Mouse (Mus musculus) lung, postnatal 25 days (tissue): ENCODE data around the gene Hist1h1d.
A peak's percentile ranks its signal among the peaks of the same experiment; 100 is the strongest.
"Not testable (repeated sequence)": the region's sequence is repeated elsewhere in the genome, so short reads cannot be mapped to it uniquely, and the experiment has no call there.

Experiments
- DNase-seq: peaks from one replicate; pipeline ENCODE4 v3.0.0; 2022; ENCODE audit warnings: low spot score

The Hist1h1d gene

DNA sequence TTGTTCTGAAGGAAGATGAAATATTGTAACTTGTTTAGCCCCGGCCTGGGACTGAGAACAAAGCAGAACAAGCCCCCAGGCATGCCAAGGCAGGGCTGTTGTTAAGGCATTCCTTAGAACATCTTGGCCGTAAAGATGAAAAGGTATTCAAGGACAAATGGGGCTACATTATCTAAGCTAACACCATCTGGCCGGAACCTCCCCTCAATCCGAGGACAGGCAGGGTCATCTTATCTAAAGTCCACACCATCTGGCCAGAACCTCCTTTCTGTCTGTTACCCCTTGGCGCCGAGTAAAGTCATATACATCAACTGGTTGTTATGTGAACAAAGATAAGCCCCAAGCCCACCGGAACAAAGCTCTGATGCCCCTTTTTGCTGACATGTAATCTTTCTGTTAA lies 38.8 kb downstream of the Hist1h1d start:
- not testable (repeated sequence) for DNase-seq

DNA sequence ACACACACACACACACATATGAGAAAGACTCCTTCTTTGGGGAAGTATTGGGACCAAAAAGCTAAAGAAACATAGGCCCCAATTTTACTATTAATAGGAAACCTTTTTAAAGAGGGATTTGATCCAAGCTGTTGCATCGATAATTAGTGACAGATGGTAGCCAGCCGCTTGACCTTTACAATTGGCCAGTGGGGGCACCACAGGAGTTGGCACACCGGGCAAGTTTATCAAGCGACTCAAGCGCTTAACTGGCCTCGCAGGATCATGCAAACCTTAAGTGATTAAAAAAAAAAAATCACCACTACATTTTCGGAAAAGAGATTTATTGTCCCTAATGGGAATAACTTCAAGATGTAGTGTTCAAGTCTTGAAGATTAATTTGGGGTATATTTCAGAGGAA lies 39.6 kb downstream of the Hist1h1d start:
- no peak for DNase-seq

DNA sequence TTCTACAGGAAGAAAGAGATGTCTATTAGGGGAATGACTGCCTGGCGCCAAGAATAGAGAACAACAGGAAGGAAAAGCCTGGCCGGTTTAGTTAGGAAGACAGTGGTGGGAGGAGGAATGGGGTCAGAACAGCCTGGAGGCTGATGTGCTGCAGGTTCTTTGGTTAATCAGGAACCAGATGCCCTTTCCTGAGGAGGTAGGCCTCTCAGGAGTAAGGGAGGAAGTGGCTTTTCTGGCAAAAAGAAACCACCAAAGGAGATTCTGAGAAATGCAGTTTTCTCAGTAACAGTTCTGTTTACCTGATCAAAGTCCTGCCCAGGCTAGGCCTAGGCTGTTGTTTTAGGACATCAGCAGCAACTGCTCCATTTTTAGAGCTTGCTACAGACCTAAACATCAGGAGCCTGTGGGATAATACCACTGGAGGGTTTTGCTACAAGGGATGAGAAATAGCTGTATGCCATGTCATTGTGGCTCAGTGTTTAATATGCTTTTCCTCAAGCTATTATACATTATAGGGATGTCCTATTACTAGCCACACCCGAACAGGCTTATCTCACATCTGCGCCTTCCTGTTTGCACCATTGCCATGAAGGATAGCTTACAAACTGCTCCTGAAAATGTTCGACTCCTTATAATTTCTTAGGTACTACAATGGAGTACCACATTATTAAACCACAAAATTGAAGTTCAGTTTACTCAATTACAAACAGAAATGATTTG lies 40.1 kb downstream of the Hist1h1d start:
- no peak for DNase-seq

DNA sequence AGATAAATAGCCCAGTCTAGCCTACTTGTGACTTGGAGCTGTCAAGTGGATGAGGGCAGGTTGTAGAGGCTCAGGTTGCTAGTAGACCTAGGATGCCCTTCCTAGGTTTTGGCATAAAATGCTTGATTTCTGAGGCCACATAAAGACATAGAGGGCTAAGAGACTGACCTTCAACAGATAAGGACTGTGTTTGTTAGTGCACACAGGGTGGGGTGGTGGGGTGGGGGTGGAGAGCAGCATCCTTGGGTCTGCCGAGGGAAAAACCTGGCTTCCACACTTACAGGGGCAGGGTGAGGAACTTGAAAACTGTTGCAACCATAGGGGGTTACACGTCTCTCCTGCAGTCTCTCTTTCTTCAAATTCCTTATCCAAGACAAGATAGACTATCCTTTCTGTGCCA lies 42.1 kb downstream of the Hist1h1d start:
- DNase-seq: no peak

DNA sequence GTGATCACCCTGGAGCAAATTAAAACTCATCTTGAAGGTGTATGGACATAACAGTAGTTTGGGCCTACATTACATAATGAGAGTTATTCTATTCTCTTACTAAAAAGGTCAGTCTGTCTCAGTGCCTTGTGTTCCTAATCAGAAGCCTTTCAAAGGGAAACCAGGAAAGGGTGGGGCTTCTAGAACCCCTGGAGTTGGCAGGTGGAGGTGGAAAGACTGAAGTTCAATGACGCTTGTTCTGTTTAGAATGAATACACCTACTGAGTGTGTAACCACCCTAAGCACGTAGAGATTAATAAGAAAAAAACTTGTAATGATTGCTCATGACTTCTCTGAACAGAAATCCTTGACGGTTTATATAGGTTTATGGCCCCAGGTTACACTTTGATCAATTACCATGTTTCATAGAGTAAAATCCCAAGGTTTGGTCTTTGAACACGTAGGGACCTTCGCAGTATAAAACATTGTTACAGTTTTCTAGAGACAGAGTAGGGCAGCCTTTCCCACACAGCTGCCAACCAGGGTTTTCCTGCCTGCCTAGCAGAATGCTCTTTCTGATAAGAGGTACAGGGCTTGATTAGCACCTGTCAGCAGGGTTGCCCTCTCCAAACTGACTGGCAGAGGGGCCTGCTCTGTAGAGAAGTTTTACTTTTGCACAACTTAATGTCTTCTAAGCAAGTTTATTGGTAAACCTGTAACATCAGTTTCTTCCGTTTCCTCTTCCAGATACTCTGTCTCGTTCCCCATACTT lies 42.7 kb downstream of the Hist1h1d start:
- DNase-seq: no peak

DNA sequence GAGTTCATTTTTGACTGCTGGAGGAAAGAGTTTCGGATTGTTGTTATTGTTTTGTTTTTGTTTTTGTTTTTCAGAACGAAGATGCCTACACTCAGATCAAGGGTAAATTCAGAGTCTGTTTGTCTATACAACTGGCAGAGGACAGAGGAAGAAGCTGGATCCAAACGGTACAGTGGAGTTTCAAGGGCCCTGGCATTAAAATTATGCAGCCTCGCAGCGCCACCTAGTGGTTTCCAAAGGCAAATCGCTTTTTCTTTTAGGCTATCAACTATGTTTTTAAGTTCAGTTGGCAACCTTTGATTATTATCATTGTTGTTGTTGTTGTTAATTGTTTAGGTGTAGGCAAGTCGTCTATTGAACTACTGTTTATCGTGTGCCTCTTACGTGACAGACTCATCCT lies 44.9 kb downstream of the Hist1h1d start:
- DNase-seq: peak; percentile 84

DNA sequence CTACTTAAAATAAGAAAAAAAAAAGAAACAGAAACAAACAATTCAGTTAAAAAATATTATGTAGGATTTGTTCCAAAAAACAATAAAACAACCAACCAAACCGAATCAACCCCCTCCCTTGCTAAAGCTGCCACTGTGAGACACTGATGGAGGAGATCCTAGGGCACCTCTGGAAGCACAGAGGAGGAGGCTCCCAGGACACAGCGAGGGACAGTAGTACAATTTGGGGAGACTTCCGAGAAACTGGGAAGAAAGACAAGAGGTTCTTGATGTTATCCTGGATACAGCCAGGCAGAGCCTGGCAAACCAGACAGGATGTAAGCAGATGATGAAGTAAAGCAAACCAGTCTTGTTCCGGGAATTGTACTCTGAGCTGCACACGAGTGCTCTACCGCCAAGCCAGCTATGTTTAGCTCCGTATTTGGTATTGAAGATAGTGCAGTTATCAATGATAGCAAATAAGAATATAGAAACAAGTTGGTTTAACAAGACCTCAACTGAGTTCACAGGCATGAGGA lies 50.2 kb downstream of the Hist1h1d start:
- DNase-seq: peak; percentile 75

DNA sequence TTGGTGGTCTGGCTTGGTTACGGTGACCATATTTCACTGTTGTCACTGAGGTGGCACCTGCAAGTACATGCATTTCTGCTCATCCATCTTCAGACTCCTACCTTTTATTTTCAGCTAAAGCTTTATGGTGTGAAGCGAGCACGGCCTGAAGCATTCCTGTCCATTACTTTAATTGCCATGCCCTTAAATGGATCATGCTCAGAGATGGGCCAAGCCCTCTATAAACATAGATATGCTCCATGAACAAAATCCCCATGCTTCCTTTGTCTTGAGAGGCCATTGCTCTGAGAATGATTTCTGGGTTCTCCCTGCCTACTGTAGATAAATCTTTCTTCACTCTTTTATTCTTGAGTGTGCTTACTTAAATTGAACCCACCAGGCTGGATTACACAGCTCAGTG lies 51.4 kb downstream of the Hist1h1d start:
- no peak for DNase-seq

DNA sequence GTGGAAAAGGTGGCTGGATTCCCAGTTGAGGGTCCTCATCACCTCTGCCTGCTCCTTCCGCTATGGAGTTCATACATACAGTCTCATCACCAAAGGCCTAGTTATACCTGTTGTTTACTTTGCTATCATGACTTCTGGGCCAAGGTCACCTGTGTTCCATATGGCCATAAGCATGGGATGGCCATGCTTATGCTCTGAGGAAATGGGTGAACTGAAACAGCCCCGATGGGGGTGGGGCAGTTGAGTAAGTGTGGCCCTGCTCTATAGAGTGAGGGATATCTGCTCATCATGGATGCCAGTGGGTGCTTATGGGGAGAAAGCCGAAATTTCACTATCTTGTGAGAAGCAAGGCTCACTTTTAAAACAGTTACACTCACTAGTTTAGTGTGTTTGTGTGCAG lies 52.0 kb downstream of the Hist1h1d start:
- no peak for DNase-seq

DNA sequence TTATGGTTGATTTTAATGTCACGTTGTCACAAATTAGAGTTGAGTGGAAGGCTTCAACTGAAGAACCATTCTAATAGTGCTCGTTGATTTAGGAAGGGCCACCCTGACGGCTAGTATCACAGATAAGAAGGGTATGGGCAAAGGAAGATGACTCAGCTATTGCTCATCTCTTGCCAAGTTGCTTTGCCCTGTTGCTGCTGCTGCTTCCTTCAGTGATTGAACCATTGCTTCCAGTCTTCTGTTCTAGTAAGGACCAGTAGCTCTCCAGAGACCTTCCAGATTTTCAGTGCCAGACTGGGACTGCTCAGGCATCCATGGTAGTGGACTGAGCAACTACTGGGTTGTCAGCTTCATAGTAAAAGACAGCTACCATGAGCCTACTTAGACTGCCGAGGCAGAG lies 56.1 kb downstream of the Hist1h1d start:
- DNase-seq: no peak

DNA sequence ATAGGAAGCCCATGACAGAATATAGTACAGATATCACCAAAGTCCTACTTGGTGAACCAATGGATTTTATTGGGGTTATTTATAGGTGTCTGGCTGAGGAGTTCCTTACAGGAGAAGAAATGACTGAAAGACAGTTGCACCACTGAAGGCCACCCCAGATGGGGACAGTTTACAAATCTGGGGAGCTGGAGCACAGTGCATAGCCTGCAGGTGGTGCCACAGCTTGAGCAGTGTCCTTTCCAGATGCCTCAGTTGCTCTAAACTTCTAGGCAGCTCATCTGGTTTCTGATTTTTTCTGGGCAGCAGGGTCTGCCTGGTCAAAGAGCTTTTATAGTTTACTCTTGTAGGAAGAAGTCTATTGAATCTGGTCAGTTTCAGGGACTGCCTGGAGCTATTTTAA lies 56.8 kb downstream of the Hist1h1d start:
- no peak for DNase-seq
